Mouse (Mus musculus) thymus, postnatal 4 days (tissue): ENCODE results near the gene Abcc1.
A peak's percentile ranks its signal among the peaks of the same experiment; 100 is the strongest.

Experiments used
- DNase-seq: peaks from one replicate; pipeline ENCODE4 v3.0.0; 2021

Abcc1 gene

DNA sequence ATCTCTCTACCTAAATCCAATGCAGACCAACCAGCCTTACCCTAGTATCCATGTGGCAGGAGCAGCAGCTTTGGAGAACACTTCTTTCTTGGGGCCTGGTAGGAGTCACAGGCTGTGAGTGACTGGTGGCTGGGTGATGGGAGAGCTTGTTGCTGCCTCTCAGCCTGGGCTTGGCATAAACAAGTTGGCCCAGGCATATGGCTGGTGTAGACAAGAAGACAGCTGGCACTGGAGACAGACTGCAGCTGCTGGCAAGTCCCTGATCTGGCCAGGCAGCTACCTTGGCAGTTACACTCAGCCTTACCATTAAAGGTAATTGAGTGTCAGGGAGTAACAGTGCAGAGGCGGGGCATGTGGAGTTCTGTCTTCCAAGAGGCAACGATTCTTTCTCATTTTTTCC, 16.0 kb downstream of the Abcc1 start:
- peak; percentile 18 for DNase-seq

DNA sequence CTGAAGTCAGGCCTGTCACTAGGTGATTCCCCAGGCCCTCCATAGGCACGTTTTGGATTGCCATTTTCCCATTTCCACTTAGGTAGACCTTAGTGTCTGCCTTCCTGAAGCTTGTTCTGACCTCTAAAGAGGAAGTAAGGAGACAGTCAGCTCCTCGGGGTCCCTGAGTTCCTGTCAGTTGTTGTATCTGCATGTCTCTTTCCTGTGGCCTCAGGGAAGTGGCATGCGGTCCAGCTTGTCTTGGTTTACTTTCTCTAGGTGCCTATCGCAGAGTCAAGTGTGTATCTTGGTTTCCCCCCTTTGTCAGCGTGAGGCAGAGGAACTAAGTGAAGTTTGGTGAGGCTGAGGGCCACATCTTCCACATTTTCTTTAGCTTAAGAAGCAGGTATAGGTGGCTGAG, 17.3 kb downstream of the Abcc1 start:
- peak; percentile 21 for DNase-seq

DNA sequence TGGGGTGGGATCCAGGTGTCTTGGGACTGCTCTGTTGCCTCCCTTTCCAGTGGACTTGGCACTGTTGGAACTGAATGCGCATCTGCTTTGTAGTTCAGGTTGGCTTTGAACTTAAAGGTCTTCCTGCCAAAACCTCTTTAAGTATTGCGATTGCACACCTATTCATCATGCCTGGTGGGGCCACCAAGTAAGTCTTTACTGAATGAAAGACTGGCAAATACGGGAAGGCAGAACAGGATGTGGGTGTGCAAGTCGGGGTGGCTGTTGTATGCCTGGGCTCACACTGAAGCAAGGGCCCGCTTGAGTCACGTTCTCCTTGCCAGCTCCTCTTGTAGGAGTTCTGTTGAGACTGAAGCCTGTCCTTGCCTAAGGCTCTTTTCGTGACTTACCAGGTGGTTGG, 18.5 kb downstream of the Abcc1 start:
- DNase-seq: peak; percentile 64

DNA sequence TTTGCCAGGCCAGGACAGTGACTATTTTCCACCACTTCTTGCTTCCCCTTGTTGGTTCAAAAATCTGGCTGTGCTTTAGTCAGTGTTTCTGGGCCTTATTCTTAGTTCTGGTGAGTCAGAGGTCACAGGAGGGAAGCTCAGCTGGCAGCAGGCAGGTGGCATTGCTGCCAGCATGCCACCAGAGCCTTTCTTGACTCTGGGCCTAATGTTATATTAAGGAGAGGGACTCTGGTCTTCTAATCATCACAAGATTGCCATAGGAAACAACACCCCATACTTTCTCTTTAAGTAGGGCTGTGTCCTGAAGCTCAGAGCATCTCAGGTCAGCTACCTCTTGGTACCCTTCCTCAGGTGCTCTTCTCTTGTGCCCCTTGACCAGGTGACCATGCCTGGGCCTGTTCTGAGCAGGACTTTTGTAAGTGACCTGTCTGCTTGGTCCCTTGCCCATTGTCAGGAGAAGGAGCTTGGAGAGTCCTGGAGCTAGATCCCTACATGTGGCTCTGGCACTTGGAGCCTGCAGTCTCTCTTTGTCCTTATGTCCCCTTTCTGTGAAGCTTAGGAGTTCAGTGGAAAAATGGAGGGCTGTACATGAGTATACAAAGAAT, 19.8 kb downstream of the Abcc1 start:
- no peak for DNase-seq

- DNase-seq: no peak
These were observed 37.9 kb downstream of the Abcc1 start for GRCm38 (mm10) chr16:14399303-14399702.

GRCm38 (mm10) chr16:14403507-14403906, 42.1 kb downstream of the Abcc1 start:
- DNase-seq: no peak

DNA sequence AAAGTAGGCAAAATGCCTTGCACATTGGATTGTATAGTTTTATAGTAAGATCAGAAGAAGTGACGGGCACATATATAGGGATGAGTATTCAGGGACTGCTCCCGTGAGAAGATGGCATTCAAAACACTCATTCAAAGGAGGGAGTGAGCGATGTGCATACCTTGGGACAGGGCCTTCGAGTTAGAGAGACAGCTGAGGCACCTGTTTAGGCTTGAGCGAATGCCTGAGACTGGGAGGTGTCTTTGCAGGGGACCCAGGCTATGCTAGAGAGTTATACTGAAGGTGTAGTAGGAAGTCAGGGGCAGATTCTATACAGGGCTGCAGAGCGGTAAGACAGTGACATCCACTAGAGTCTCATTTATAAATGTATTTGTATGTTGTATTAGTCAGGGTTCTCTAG, 44.3 kb downstream of the Abcc1 start:
- DNase-seq: no peak

DNA sequence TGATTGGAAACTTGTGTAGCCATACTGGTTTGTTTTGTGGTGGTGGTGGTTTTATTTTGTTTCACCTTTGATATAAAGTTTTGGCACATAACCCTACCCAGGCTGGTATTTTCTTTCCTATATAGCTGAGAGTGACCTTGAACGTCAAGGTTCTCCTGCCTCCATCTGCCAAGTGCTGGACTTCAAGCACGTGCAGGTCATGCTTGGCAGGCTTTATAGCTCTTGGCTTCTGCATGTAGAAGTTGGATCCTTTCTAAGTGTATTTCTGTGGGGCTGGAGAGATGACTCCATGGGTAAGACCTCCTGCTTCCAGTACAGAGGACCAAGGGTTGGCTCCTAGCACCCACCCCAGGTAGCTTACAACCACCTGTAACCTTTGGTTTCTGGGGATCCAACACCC, 47.8 kb downstream of the Abcc1 start:
- DNase-seq: no peak

DNA sequence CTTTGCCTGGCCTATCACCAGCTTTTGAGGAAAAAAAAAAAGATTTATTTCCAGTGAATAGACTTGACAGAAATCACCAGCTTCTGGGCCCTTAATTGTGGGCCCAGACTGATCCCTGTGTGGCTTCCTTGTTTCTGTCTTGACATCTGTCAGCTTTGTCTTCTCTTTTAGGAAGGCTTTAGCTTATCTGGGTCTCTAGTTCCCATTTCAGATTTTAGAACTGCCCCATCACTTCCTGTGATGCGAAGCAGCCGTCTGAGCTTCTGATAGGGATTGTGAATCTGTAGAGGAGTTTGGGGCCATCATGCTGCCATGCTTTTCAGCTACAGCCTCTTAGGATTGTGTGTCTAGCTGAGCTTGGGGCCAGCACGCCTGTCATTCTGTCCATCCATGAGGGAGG, 48.4 kb downstream of the Abcc1 start:
- DNase-seq: no peak

DNA sequence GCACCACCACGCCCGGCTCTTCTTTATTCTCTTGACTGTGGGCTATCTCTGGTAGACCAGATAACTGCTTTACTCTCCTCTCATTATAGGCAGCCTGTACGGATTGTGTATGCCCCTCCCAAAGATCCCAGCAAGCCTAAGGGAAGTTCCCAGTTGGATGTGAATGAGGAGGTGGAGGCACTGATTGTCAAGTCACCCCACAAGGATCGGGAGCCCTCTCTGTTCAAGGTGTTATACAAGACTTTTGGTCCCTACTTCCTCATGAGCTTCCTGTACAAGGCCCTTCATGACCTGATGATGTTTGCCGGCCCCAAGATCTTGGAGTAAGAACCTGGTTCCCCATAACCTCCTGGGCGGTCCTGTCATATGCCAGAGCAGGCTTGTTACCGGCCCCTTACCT, 49.3 kb downstream of the Abcc1 start:
- no peak for DNase-seq

GRCm38 (mm10) chr16:14411156-14411555, 49.8 kb downstream of the Abcc1 start:
- DNase-seq: no peak

DNA sequence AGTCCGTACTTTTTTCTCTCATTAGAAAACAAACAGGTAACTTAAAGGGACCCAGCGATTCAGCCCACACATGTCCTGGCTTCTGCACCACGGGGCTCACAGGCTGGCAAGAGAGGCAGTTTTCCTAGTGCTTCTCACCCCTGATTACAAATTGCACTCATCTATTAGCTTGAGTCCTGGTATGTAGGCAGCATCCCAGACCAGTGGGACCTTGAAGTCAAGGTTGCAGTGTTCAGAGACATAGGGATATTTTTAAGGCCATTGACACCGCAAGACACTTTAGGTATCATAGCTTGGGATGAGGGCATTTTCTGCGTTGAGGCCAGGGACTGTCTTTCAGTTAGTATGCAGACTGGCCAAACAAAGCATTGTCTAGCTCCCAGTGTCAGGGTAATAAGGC, 51.2 kb downstream of the Abcc1 start:
- DNase-seq: no peak

DNA sequence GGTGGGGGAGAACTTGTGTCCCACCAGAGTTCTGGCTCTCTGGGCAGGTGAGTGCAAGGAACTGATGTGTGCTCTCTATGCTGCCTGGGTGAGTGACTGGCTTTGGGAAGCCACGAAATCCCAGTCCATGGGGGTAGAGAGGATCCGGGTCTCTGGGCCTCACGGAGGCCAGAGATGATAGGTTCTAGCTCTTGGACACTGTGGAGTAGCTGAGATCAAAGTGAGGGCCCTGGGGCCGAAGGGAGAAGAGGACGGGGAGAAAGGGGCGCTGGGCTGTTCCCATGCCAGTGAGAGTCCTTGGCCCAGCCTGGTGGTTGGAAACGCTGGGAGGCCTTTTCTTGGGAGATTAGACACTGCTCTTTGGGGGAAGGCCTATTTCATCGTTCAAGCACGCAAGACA, 53.8 kb downstream of the Abcc1 start:
- no peak for DNase-seq

GRCm38 (mm10) chr16:14416957-14417618, 55.7 kb downstream of the Abcc1 start:
- no peak for DNase-seq

DNA sequence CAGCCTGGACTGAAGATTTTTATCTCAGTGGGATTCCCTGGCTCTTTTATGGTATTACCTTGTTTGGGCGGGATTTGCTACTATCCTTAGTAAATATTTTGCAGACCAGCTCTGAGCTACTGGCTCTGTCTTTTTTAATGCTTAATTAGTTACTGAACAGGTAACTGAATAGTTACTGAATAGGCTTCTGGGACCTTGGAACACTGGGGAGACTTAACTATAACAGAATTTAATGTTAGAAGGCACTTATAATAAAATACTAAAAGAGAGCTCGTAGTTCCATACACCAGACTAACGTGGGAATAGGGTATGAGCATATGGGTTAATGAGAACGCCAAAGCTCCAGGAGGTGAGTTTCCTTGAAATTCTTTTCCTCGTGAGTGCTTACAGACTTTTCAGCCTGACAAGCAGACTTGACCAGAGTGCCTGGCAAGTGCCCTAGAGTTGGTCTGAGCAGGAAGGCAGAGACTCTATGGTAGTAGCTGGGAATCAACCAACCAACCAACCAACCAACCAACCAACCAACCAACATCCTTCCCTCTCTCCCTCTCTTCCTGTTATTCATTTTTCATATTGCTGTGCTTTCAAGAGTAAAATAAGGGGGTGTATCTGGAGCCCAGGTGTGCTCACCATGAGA, 59.3 kb downstream of the Abcc1 start:
- no peak for DNase-seq

- DNase-seq: no peak
These were observed 60.7 kb downstream of the Abcc1 start for GRCm38 (mm10) chr16:14422081-14422480.

- no peak for DNase-seq
These were observed 68.0 kb downstream of the Abcc1 start for GRCm38 (mm10) chr16:14429371-14429770.

GRCm38 (mm10) chr16:14432996-14433395, 71.6 kb downstream of the Abcc1 start:
- no peak for DNase-seq

- DNase-seq: no peak
These were observed 74.2 kb downstream of the Abcc1 start for GRCm38 (mm10) chr16:14435526-14435925.

- DNase-seq: no peak
These were observed 76.2 kb downstream of the Abcc1 start for GRCm38 (mm10) chr16:14437446-14437982.

- no peak for DNase-seq
These were observed 77.2 kb downstream of the Abcc1 start for GRCm38 (mm10) chr16:14438561-14438960.

GRCm38 (mm10) chr16:14439081-14439480, 77.7 kb downstream of the Abcc1 start:
- DNase-seq: no peak

DNA sequence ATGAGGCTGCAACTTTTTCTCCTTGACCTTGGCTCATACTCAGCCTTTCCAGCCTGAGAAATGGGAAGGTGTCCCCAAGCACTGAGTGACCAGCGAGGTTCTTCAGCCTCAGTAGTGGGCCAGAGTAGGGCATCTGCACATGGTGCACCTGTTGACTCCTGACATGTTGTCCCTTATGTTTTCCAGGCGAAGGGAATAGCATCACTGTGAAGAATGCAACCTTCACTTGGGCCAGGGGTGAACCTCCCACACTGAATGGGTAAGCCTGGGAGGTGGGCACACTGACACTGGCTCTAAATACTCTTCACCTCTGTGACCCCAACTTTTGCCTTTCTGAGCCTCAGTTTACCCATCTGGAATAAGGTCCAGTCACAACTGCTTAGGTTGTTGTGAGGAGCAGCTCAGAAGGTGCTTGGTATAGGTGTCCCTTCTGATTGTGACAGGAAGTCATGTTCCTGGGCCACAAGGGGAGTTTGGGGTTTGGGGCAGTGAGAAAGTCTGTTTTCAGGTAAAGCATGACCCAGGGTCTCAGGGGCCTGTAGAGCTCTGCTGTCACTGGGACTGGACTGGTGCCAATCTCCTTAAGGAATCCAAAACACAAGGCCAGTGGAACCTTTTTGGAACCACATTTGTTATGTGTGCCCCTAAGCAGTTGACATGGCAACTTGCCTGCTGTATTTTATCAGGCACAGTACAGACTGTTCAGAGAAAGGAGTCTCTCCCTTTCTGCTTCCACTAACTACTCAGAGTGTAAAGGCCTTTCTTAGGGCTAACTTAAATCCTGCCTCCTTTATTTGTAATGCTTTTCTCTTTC, 78.7 kb downstream of the Abcc1 start:
- no peak for DNase-seq
